Mouse (Mus musculus) left cerebral cortex, postnatal 25 days (tissue): ENCODE measurements around the gene Psg23. TPM values are rescaled to one million over a fixed set of nuclear protein-coding genes. Genes with fewer than 3 reads are reported as not detected.
"Not testable (repeated sequence)": the region's sequence is repeated elsewhere in the genome, so short reads cannot be mapped to it uniquely, and the experiment has no call there.

ENCODE experiments used
- DNase-seq, 2 experiments: peaks; one replicate each; pipeline ENCODE4 v3.0.0; 2022; ENCODE audit warnings: low spot score in 2 of 2, mixed read lengths in 1 of 2
- intact Hi-C: fragments of 180-260 bp; cut with DNase I; formaldehyde crosslinking; loops from one replicate; pipeline ENCODE4 v1.15.1; 2025
- total RNA-seq, 2 experiments: library from RNA; stranded (reverse); gene quantifications; 2 replicates each; pipeline ENCODE4 v1.2.3; 2021

The Psg23 gene
- not detected for total RNA-seq

DNA sequence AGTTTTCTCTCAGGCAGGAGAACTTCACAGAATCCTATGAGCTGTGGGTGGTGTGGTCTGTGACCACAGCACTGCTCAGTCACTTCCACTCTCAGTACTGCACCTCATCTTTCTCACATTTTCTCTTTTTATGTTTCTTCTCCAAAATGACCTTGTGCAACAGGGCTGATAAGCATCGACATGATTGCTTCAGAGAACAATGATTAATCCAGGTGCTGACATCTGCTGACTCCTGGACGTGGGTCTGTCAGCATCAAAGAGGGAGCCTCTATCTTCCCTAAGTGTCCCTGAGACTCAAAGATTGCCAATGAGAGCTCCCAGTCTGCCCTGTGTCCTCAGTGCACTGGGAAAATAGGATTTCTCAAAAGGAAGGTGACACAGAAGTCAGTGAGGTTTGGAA, at the start of gene Psg23:
Gene Psg23 (minus strand): TSS at position 101 of the 400 bp plus-strand sequence.
- intact Hi-C loops, DNase-seq: not testable (repeated sequence)

DNA sequence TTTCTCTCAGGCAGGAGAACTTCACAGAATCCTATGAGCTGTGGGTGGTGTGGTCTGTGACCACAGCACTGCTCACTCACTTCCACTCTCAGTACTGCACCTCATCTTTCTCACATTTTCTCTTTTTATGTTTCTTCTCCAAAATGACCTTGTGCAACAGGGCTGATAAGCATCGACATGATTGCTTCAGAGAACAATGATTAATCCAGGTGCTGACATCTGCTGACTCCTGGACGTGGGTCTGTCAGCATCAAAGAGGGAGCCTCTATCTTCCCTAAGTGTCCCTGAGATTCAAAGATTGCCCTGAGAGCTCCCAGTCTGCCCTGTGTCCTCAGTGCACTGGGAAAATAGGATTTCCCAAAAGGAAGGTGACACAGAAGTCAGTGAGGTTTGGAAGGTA, 40.3 kb upstream of the Psg23 start, which contains the start of gene Psg21:
Gene Psg21 (minus strand): TSS at position 101 of the 400 bp plus-strand sequence.
- intact Hi-C loops = loop anchor here (1.0 kb wide), 1 partner anchor 39 kb away; no protein-coding TSS in a partner anchor
- not testable (repeated sequence) for DNase-seq

- intact Hi-C loops = loop anchor here (10.0 kb wide), 1 partner anchor 62 kb away; the partner anchor contains the start of gene Psg27
- not testable (repeated sequence) for DNase-seq
Measured at GRCm38 (mm10) chr7:18626921-18627320, 10.6 kb upstream of the Psg23 start.

GRCm38 (mm10) chr7:18567205-18567604, 49.1 kb downstream of the Psg23 start, which contains the start of gene Psg27:
Gene Psg27 (minus strand): TSS chr7:18567305.
- DNase-seq = no peak
- intact Hi-C loops = loop anchor here (10.0 kb wide), 1 partner anchor 58 kb away; no protein-coding TSS in a partner anchor

DNA sequence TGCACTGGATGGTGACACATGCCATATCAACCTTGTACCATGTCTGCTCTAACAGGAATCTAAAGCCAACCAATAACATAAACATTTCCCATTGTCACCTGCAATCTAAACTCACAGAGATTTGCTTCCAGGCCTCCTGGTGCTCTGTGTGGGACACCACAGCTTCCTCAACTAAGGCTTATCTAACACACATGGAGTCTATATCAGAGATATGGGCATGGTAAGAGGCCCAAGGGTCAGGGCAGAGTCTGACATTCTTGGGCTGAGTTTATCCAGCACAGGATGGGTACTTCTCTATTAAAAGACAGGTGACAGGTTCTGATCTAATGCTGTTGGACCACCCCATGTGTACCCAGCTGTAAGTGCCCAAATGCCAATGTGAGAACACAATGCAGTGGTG, 56.5 kb downstream of the Psg23 start:
- no peak for DNase-seq

More for the DNA sequence above, 56.5 kb downstream of the Psg23 start:
- intact Hi-C loops = loop anchor here (10.0 kb wide), 1 partner anchor 65 kb away; no protein-coding TSS in a partner anchor

Other genes starting within 250 kb of the Psg23 start
- gene Psg28, start 184.5 kb downstream of the Psg23 start, total RNA-seq = not detected
- gene Psg26, start 132.3 kb downstream of the Psg23 start, total RNA-seq = not detected
- not detected for gene Psg25, start 84.2 kb downstream of the Psg23 start, total RNA-seq
- gene Psg27, start 49.2 kb downstream of the Psg23 start, total RNA-seq = not detected
- not detected for gene Psg21, start 40.2 kb upstream of the Psg23 start, total RNA-seq
- not detected for gene Psg20, start 69.7 kb upstream of the Psg23 start, total RNA-seq
- gene Psg22, start 101.6 kb upstream of the Psg23 start, total RNA-seq = not detected
- gene Psg19, start 182.0 kb upstream of the Psg23 start, total RNA-seq = not detected
- not detected for gene Psg17, start 205.1 kb upstream of the Psg23 start, total RNA-seq
- 1 to 10 TPM; 1.8 to 2.1 TPM for gene Mill2, start 223.5 kb upstream of the Psg23 start, total RNA-seq